Mouse (Mus musculus): ENCODE results near the gene Zdhhc15. TPM values are rescaled to one million over a fixed set of nuclear protein-coding genes. Genes with fewer than 3 reads are reported as not detected.

Gene Zdhhc15
- polyA plus RNA-seq, 1 experiment from 2014 or later, result 3.4 TPM

- H3K27me3 ChIP-seq, result no peaks in the 10 kb centered on the region
- no peaks in the 10 kb centered on the region for H3K36me3 ChIP-seq
- WGBS, result 94% methylated on average over 4 of the region's 4 CpGs
- no peak overlapping the region for H3K4me2 ChIP-seq (replicated peaks)
- no peak overlapping the region for H3K9ac ChIP-seq (replicated peaks)
- ATAC-seq (replicated peaks), result no peak
- H3K4me1 ChIP-seq, result no peaks in the 10 kb centered on the region
- no peak overlapping the region for H3K27ac ChIP-seq (replicated peaks)
- H3K4me3 ChIP-seq, result no peak overlapping the region
- H3K9me3 ChIP-seq, result no peaks in the 10 kb centered on the region
Measured at GRCm38 (mm10) chrX:104542635-104543034, 128.2 kb downstream of the Zdhhc15 start.

GRCm38 (mm10) chrX:104501765-104502164 is 169.1 kb downstream of the Zdhhc15 start:
- no peaks in the 10 kb centered on the region for H3K27me3 ChIP-seq
- no peak overlapping the region for H3K4me2 ChIP-seq (replicated peaks)
- no peaks in the 10 kb centered on the region for H3K36me3 ChIP-seq
- no peaks in the 10 kb centered on the region for H3K4me1 ChIP-seq
- no peak overlapping the region for H3K4me3 ChIP-seq
- ATAC-seq (replicated peaks), result no peak
- H3K9ac ChIP-seq (replicated peaks), result no peak overlapping the region
- 73% methylated on average over 5 of the region's 5 CpGs for WGBS
- no peak overlapping the region for H3K27ac ChIP-seq (replicated peaks)
- H3K9me3 ChIP-seq, result no peaks in the 10 kb centered on the region

GRCm38 (mm10) chrX:104489626-104490355 is 181.1 kb downstream of the Zdhhc15 start:
- Histone ChIP-seq H3K4me2 (replicated peaks) (no peak overlapping the region), H3K9me3 (no peaks in the 10 kb centered on the region), H3K4me3 (no peak overlapping the region), H3K9ac (replicated peaks) (no peak overlapping the region), H3K36me3 (no peaks in the 10 kb centered on the region), H3K27ac (replicated peaks) (no peak overlapping the region), H3K4me1 (no peaks in the 10 kb centered on the region), H3K27me3 (no peaks in the 10 kb centered on the region)
- ATAC-seq (replicated peaks), result no peak
- WGBS, result 63% methylated on average over 4 of the region's 4 CpGs

GRCm38 (mm10) chrX:104488870-104489467 is 181.9 kb downstream of the Zdhhc15 start:
- Histone ChIP-seq H3K9ac (replicated peaks) (no peak overlapping the region), H3K9me3 (no peaks in the 10 kb centered on the region), H3K4me1 (peaks cover 4% of the 10 kb centered on the region; the same call in 1 of the 2 replicates), H3K27me3 (no peaks in the 10 kb centered on the region), H3K4me2 (replicated peaks) (no peak overlapping the region), H3K4me3 (no peak overlapping the region), H3K36me3 (no peaks in the 10 kb centered on the region), H3K27ac (replicated peaks) (no peak overlapping the region)
- ATAC-seq (replicated peaks), result no peak
- WGBS, result 76% methylated on average over 4 of the region's 4 CpGs

- no peaks in the 10 kb centered on the region for H3K27me3 ChIP-seq
- 84% methylated on average over 3 of the region's 3 CpGs for WGBS
- ATAC-seq (replicated peaks), result no peak
- no peak overlapping the region for H3K4me3 ChIP-seq
- no peaks in the 10 kb centered on the region for H3K9me3 ChIP-seq
- H3K36me3 ChIP-seq, result no peaks in the 10 kb centered on the region
- no peak overlapping the region for H3K9ac ChIP-seq (replicated peaks)
- no peak overlapping the region for H3K27ac ChIP-seq (replicated peaks)
- H3K4me2 ChIP-seq (replicated peaks), result no peak overlapping the region
- H3K4me1 ChIP-seq, result peaks cover 4% of the 10 kb centered on the region; the same call in 1 of the 2 replicates
Measured at GRCm38 (mm10) chrX:104488036-104488435, 182.8 kb downstream of the Zdhhc15 start.

Other genes with a start within 250 kb of the Zdhhc15 start
- gene Uprt, start 188.2 kb downstream of the Zdhhc15 start, polyA plus RNA-seq (2015; fragmentation: Nextera tagmentation; extraction: Ambion mirVana), result 1.1 and 1.5 TPM in 2 replicates
- 20.2 and 21.6 TPM in 2 replicates for gene Magee2, start 186.2 kb upstream of the Zdhhc15 start, polyA plus RNA-seq (2015; fragmentation: Nextera tagmentation; extraction: Ambion mirVana)

All from forebrain, embryonic 15.5 days (tissue).